ENCODE assay signal across 32 mouse cellular contexts in genomic region chr9:106504246-106504645, GRCm38 (mm10). TPM values are rescaled to one million over a fixed set of nuclear protein-coding genes. Genes with fewer than 3 reads are reported as not detected.
DNase-seq lines count a peak whose midpoint lies in the region; ATAC-seq and TF ChIP-seq lines count a peak whose summit lies in the region.
"Had no signal": no experiment of that assay in that cellular context is flagged by ENCODE, and none has a peak within 500 bp of the region (broad histone marks: within the 10 kb centered on the region; RNA-seq: fewer than 3 reads in every experiment).

No protein-coding gene starts in this region.

- intact Hi-C loops in heart, postnatal 10 days (cut with DNase I) = no loop called here

- no peaks in the 10 kb centered on the region for H3K4me1 ChIP-seq in MEL (ENCODE audit: control insufficient read depth in 1 of 2, insufficient read depth in 2 of 2, low read length in 2 of 2)
- no peaks in the 10 kb centered on the region for H3K4me1 ChIP-seq in liver, embryonic 12.5 days
- H3K4me1 ChIP-seq: embryonic facial prominence, embryonic 13.5 days; embryonic facial prominence, embryonic 15.5 days; forebrain, embryonic 10.5 days; forebrain, embryonic 12.5 days had no signal

- no peak for TF ChIP-seq CTCF in MEL (IDR thresholded peaks at IDR 0.05 in 2 of 3, conservative IDR thresholded peaks at IDR 0.05 in 1 of 3; ENCODE audit: control insufficient read depth in 1 of 3, insufficient read depth in 1 of 3, low read depth in 2 of 3, low read length in 3 of 3, poor library complexity in 1 of 3, severe bottlenecking in 1 of 3)

- WGBS in liver, embryonic 12.5 days (ENCODE audit: insufficient replicate concordance) = 68% methylated on average over 6 of the region's 6 CpGs

- TF ChIP-seq RAD21 in MEL (IDR thresholded peaks at IDR 0.05; ENCODE audit: low read depth, low read length) = no peak

- no peaks in the 10 kb centered on the region for H3K79me2 ChIP-seq in MEL (ENCODE audit: control insufficient read depth, insufficient read depth, low read length, poor library complexity)

- peaks cover 0 to 3% of the 10 kb centered on the region in 2 experiments; a peak in 2 of 4 replicates for H3K27me3 ChIP-seq in MEL (ENCODE audit: control insufficient read depth in 1 of 2, insufficient read depth in 2 of 2, low read length in 2 of 2)
- H3K27me3 ChIP-seq in liver, embryonic 12.5 days (replicated peaks) = no peaks in the 10 kb centered on the region
- H3K27me3 ChIP-seq: embryonic facial prominence, embryonic 13.5 days; embryonic facial prominence, embryonic 15.5 days; forebrain, embryonic 12.5 days had no signal

- no peak overlapping the region for H3K27ac ChIP-seq in MEL (ENCODE audit: control insufficient read depth, low read depth, low read length)
- no peak overlapping the region for H3K27ac ChIP-seq in liver, embryonic 12.5 days
- H3K27ac ChIP-seq: embryonic facial prominence, embryonic 13.5 days; embryonic facial prominence, embryonic 15.5 days; forebrain, embryonic 10.5 days; forebrain, embryonic 12.5 days had no signal

- no peaks in the 10 kb centered on the region for H3K36me3 ChIP-seq in MEL (ENCODE audit: control insufficient read depth in 1 of 2, insufficient read depth in 2 of 2, low read length in 2 of 2)
- no peaks in the 10 kb centered on the region for H3K36me3 ChIP-seq in liver, embryonic 12.5 days
- H3K36me3 ChIP-seq: embryonic facial prominence, embryonic 13.5 days; embryonic facial prominence, embryonic 15.5 days; forebrain, embryonic 10.5 days; forebrain, embryonic 12.5 days; G1E had no signal

- no peak overlapping the region for H3K4me3 ChIP-seq in MEL (ENCODE audit: control insufficient read depth in 1 of 2, insufficient read depth in 1 of 2, low read depth in 2 of 2, low read length in 2 of 2)
- no peak overlapping the region for H3K4me3 ChIP-seq in liver, embryonic 12.5 days
- H3K4me3 ChIP-seq: embryonic facial prominence, embryonic 13.5 days; embryonic facial prominence, embryonic 15.5 days; erythroblast, embryonic 14.5 days; forebrain, embryonic 10.5 days; forebrain, embryonic 12.5 days had no signal

- H3K9ac ChIP-seq in MEL (ENCODE audit: control insufficient read depth, low read depth, low read length, poor library complexity, severe bottlenecking) = no peak overlapping the region
- no peak overlapping the region for H3K9ac ChIP-seq in liver, embryonic 12.5 days
- H3K9ac ChIP-seq: embryonic facial prominence, embryonic 13.5 days; embryonic facial prominence, embryonic 15.5 days; forebrain, embryonic 12.5 days had no signal

- TF ChIP-seq EP300 in MEL (IDR thresholded peaks at IDR 0.05; ENCODE audit: low read depth in 1 of 2, low read length in 2 of 2) = no peak

- no peak for ATAC-seq in liver, embryonic 12.5 days
- ATAC-seq: CD4-positive, CD25-positive, alpha-beta regulatory T cell, adult 4 months; forebrain, embryonic 14.5 days; forebrain, embryonic 16.5 days had no signal

- no peak for TF ChIP-seq POLR2A in MEL (IDR thresholded peaks at IDR 0.05; ENCODE audit: control insufficient read depth in 1 of 2, insufficient read depth in 1 of 2, low read depth in 1 of 2, low read length in 2 of 2, poor library complexity in 1 of 2)

- H3K4me2 ChIP-seq in liver, embryonic 12.5 days = no peak overlapping the region
- H3K4me2 ChIP-seq: embryonic facial prominence, embryonic 13.5 days; embryonic facial prominence, embryonic 15.5 days; forebrain, embryonic 12.5 days had no signal

- DNase-seq in testis, postnatal 10 days (ENCODE audit: low spot score) = peak; percentile 9
- DNase-seq in testis, postnatal 14 days (ENCODE audit: low spot score) = no peak
- DNase-seq in MEL (ENCODE audit: low read depth, low spot score) = peak; percentile 41
- DNase-seq in ZHBTc4 (ENCODE audit: low read depth, low spot score) = peak; percentile 59
- DNase-seq in heart, postnatal 10 days = no peak
- DNase-seq: adrenal gland, adult 2 months; adrenal gland, postnatal 10 days; adrenal gland, postnatal 25 days; B cell, adult 2 months; cerebellum, adult 11 months; cerebellum, adult 18-20 months; cerebellum, adult 8-10 months; cerebellum, adult 9-11 months; cerebellum, postnatal 14 days; cerebellum, postnatal 36 days; embryo, embryonic 11 days had no signal

- H3K9me3 ChIP-seq in MEL (replicated peaks; ENCODE audit: insufficient read depth, low read length) = no peaks in the 10 kb centered on the region
- H3K9me3 ChIP-seq in liver, embryonic 12.5 days (replicated peaks) = no peaks in the 10 kb centered on the region
- H3K9me3 ChIP-seq: embryonic facial prominence, embryonic 13.5 days; embryonic facial prominence, embryonic 15.5 days; forebrain, embryonic 10.5 days; forebrain, embryonic 12.5 days; G1E had no signal

TF ChIP-seq in MEL, 35 proteins besides CTCF, POLR2A, EP300 and RAD21:
- no peak for TF ChIP-seq ETS1 (IDR thresholded peaks at IDR 0.05; ENCODE audit: low read depth, low read length)
- no peak for TF ChIP-seq ZMIZ1 (IDR thresholded peaks at IDR 0.05; ENCODE audit: low read depth, low read length)
- no peak for TF ChIP-seq RCOR1 (IDR thresholded peaks at IDR 0.05; ENCODE audit: low read depth, low read length)
- TF ChIP-seq MYB (IDR thresholded peaks at IDR 0.05; ENCODE audit: low read depth, low read length) = no peak
- no peak for TF ChIP-seq SIN3A (IDR thresholded peaks at IDR 0.05; ENCODE audit: low read length)
- TF ChIP-seq MAFK (IDR thresholded peaks at IDR 0.05; ENCODE audit: borderline replicate concordance, low read depth, low read length) = no peak
- no peak for TF ChIP-seq TBP (IDR thresholded peaks at IDR 0.05; ENCODE audit: low read depth, low read length)
- no peak for TF ChIP-seq KAT2A (conservative IDR thresholded peaks at IDR 0.05; ENCODE audit: low read depth, low read length)
- no peak for TF ChIP-seq MXI1 (IDR thresholded peaks at IDR 0.05; ENCODE audit: low read depth, low read length)
- TF ChIP-seq MAZ (IDR thresholded peaks at IDR 0.05; ENCODE audit: low read depth, low read length) = no peak
- no peak for TF ChIP-seq NELFE (IDR thresholded peaks at IDR 0.05; ENCODE audit: low read depth, low read length)
- no peak for TF ChIP-seq POLR2AphosphoS2 (IDR thresholded peaks at IDR 0.05; ENCODE audit: low read length)
- no peak for TF ChIP-seq ZKSCAN1 (IDR thresholded peaks at IDR 0.05; ENCODE audit: low read depth, low read length)
- no peak for TF ChIP-seq ZNF384 (IDR thresholded peaks at IDR 0.05; ENCODE audit: low read depth, low read length)
- TF ChIP-seq MYC (IDR thresholded peaks at IDR 0.05; ENCODE audit: low read depth, low read length) = no peak

RNA-seq across cellular contexts. Expression of gene Iqcf1, which starts 4.5 kb away (rescaled TPM):
- 0.39 TPM in 1 of 2 replicates, not detected in the other for total RNA-seq in MEL (2012; rRNA removed)
- polyA plus RNA-seq in MEL (2012; ENCODE audit: insufficient read depth in 1 of 2, insufficient read length in 2 of 2, low read depth in 1 of 2, low replicate concordance in 2 of 2, missing spikeins in 1 of 2) = under 1 TPM in 1 of 2 experiments, not detected in 1; 0.52 TPM
- polyA plus RNA-seq in liver, embryonic 12.5 days (2016; fragmentation: Nextera tagmentation; extraction: Ambion mirVana) = not detected in 2 replicates
- not detected for total RNA-seq in heart, postnatal 10 days (2021)
- total RNA-seq: adrenal gland, adult 2 months; adrenal gland, postnatal 10 days; adrenal gland, postnatal 25 days; adrenal gland, postnatal 4 days; CH12.LX; common myeloid progenitor, adult 5-6 weeks; G1E had no signal
- polyA plus RNA-seq: adrenal gland, adult 2 months; brain, embryonic 14.5 days; CD4-positive, CD25-positive, alpha-beta regulatory T cell, adult 4 months; embryonic facial prominence, embryonic 11.5 days; embryonic facial prominence, embryonic 13.5 days; embryonic facial prominence, embryonic 15.5 days; erythroblast, embryonic 14.5 days; forebrain, embryonic 10.5 days; forebrain, embryonic 12.5 days; forebrain, embryonic 14.5 days; forebrain, embryonic 16.5 days; frontal cortex, adult 2 months; G1E had no signal

RNA-seq across cellular contexts. Expression of gene Iqcf5, which starts 10.1 kb away (rescaled TPM):
- total RNA-seq in MEL (2012; rRNA removed) = 0.81 and 1.0 TPM in 2 replicates
- 1 to 10 TPM in 1 of 2 experiments, not detected in 1; 1.5 TPM for polyA plus RNA-seq in MEL (2012; ENCODE audit: insufficient read depth in 1 of 2, insufficient read length in 2 of 2, low read depth in 1 of 2, low replicate concordance in 2 of 2, missing spikeins in 1 of 2)
- 0.44 TPM in 1 of 2 replicates, not detected in the other for polyA plus RNA-seq in liver, embryonic 12.5 days (2016; fragmentation: Nextera tagmentation; extraction: Ambion mirVana)
- total RNA-seq in heart, postnatal 10 days (2021) = not detected
- total RNA-seq: adrenal gland, adult 2 months; adrenal gland, postnatal 10 days; adrenal gland, postnatal 25 days; adrenal gland, postnatal 4 days; common myeloid progenitor, adult 5-6 weeks had no signal
- polyA plus RNA-seq: adrenal gland, adult 2 months; brain, embryonic 14.5 days; CD4-positive, CD25-positive, alpha-beta regulatory T cell, adult 4 months; embryonic facial prominence, embryonic 11.5 days; embryonic facial prominence, embryonic 13.5 days; embryonic facial prominence, embryonic 15.5 days; erythroblast, embryonic 14.5 days; forebrain, embryonic 10.5 days; forebrain, embryonic 12.5 days; forebrain, embryonic 14.5 days; forebrain, embryonic 16.5 days; frontal cortex, adult 2 months; G1E had no signal

RNA-seq across cellular contexts. Expression of gene Parp3, which starts 27.5 kb away (rescaled TPM):
- 1.4 and 2.2 TPM in 2 replicates for total RNA-seq in MEL (2012; rRNA removed)
- 1 to 10 TPM in 1 of 2 experiments, not detected in 1; 5.0 TPM for polyA plus RNA-seq in MEL (2012; ENCODE audit: insufficient read depth in 1 of 2, insufficient read length in 2 of 2, low read depth in 1 of 2, low replicate concordance in 2 of 2, missing spikeins in 1 of 2)
- polyA plus RNA-seq in liver, embryonic 12.5 days (2016; fragmentation: Nextera tagmentation; extraction: Ambion mirVana) = 1.5 and 1.7 TPM in 2 replicates
- 10 to 100 TPM; 12.5 to 13.5 TPM for total RNA-seq in heart, postnatal 10 days (2021)

RNA-seq across cellular contexts. Expression of gene Rrp9, which starts 28.5 kb away (rescaled TPM):
- 226 and 315 TPM in 2 replicates for total RNA-seq in MEL (2012; rRNA removed)
- polyA plus RNA-seq in MEL (2012; ENCODE audit: insufficient read depth in 1 of 2, insufficient read length in 2 of 2, low read depth in 1 of 2, low replicate concordance in 2 of 2, missing spikeins in 1 of 2) = 100 to 1,000 TPM in 1 of 2 experiments, not detected in 1; 395 TPM
- 54.6 and 58.0 TPM in 2 replicates for polyA plus RNA-seq in liver, embryonic 12.5 days (2016; fragmentation: Nextera tagmentation; extraction: Ambion mirVana)
- 10 to 100 TPM; 18.8 to 19.1 TPM for total RNA-seq in heart, postnatal 10 days (2021)

RNA-seq across cellular contexts. Expression of gene Gpr62, which starts 38.5 kb away (rescaled TPM):
- not detected in 2 replicates for total RNA-seq in MEL (2012; rRNA removed)
- under 1 TPM in 1 of 2 experiments, not detected in 1; 0.10 TPM for polyA plus RNA-seq in MEL (2012; ENCODE audit: insufficient read depth in 1 of 2, insufficient read length in 2 of 2, low read depth in 1 of 2, low replicate concordance in 2 of 2, missing spikeins in 1 of 2)
- 0.10 and 0.19 TPM in 2 replicates for polyA plus RNA-seq in liver, embryonic 12.5 days (2016; fragmentation: Nextera tagmentation; extraction: Ambion mirVana)
- under 1 TPM in 1 of 2 experiments, not detected in 1; 0.12 TPM for total RNA-seq in heart, postnatal 10 days (2021)
- total RNA-seq: common myeloid progenitor, adult 5-6 weeks; G1E had no signal
- polyA plus RNA-seq: CD4-positive, CD25-positive, alpha-beta regulatory T cell, adult 4 months; erythroblast, embryonic 14.5 days; G1E had no signal

Comparison
In these comparisons a context has a peak if more than half of its experiments do, and no peak if none do; other contexts are left out.
1. DNase-seq: peak in testis, postnatal 10 days (single experiment), MEL (single experiment) and ZHBTc4 (single experiment); none in testis, postnatal 14 days (single experiment) and heart, postnatal 10 days (0 of 2).